Mouse (Mus musculus): ENCODE data around the gene Adamts6. TPM values are rescaled to one million over a fixed set of nuclear protein-coding genes. Genes with fewer than 3 reads are reported as not detected.

The Adamts6 gene
- total RNA-seq, 2 experiments from 2014 or later = 1.6 to 2.3 TPM

Other genes with a start within 250 kb of the Adamts6 start
- 26.6 and 31.6 TPM in 2 replicates for gene Nln, start 178.2 kb upstream of the Adamts6 start, total RNA-seq (2015)
- gene Nln, start 178.2 kb upstream of the Adamts6 start, total RNA-seq (2017) = 27.7 and 37.3 TPM in 2 replicates
- 0.11 and 0.14 TPM in 2 replicates for gene Sgtb, start 178.1 kb upstream of the Adamts6 start, total RNA-seq (2015)
- gene Sgtb, start 178.1 kb upstream of the Adamts6 start, total RNA-seq (2017) = 0.40 and 0.65 TPM in 2 replicates
- gene Trappc13, start 109.4 kb upstream of the Adamts6 start, total RNA-seq (2015) = 42.4 and 43.5 TPM in 2 replicates
- 42.6 and 50.2 TPM in 2 replicates for gene Trappc13, start 109.4 kb upstream of the Adamts6 start, total RNA-seq (2017)
- 7.4 and 9.8 TPM in 2 replicates for gene Trim23, start 109.0 kb upstream of the Adamts6 start, total RNA-seq (2015)
- gene Trim23, start 109.0 kb upstream of the Adamts6 start, total RNA-seq (2017) = 13.4 and 15.2 TPM in 2 replicates
- gene Cenpk, start 59.2 kb upstream of the Adamts6 start, total RNA-seq (2015) = 34.7 and 39.1 TPM in 2 replicates
- gene Cenpk, start 59.2 kb upstream of the Adamts6 start, total RNA-seq (2017) = 97.9 and 112 TPM in 2 replicates
- gene Ppwd1, start 59.0 kb upstream of the Adamts6 start, total RNA-seq (2015) = 34.7 and 36.8 TPM in 2 replicates
- gene Ppwd1, start 59.0 kb upstream of the Adamts6 start, total RNA-seq (2017) = 27.0 and 29.9 TPM in 2 replicates